Mouse (Mus musculus) intestine, embryonic 15.5 days (tissue): Measurements from ENCODE around the gene Pla2g4a. TPM values are rescaled to one million over a fixed set of nuclear protein-coding genes. Genes with fewer than 3 reads are reported as not detected.

ENCODE experiments used
- ATAC-seq: fragments of 200-750 bp; cut with Nextera tagmentation; 2 replicates; pipeline ENCODE4 v1.8.0; 2017; ENCODE audit warnings: moderate TSS enrichment, moderate library complexity
- H3K27ac ChIP-seq: fragments of 300-500 bp; sonication (generic); 2 replicates; pipeline ENCODE4 v1.5.1; 2015; ENCODE audit warnings: mild to moderate bottlenecking, inconsistent platforms
- H3K27me3 ChIP-seq: fragments of 300-500 bp; sonication (generic); replicated peaks from 2 replicates; pipeline ENCODE4 v1.6.1; 2015; ENCODE audit warnings: inconsistent platforms
- H3K36me3 ChIP-seq: fragments of 300-500 bp; sonication (generic); 2 replicates; pipeline ENCODE4 v1.6.1; 2015; ENCODE audit warnings: inconsistent platforms
- H3K4me1 ChIP-seq: fragments of 300-500 bp; sonication (generic); replicated peaks from 2 replicates; pipeline ENCODE4 v1.6.1; 2015; ENCODE audit warnings: inconsistent platforms
- H3K4me2 ChIP-seq: fragments of 300-500 bp; sonication (generic); replicated peaks from 2 replicates; pipeline ENCODE4 v1.6.1; 2015; ENCODE audit warnings: mild to moderate bottlenecking, inconsistent platforms
- H3K4me3 ChIP-seq: fragments of 300-500 bp; sonication (generic); replicated peaks from 2 replicates; pipeline ENCODE4 v1.5.1; 2015; ENCODE audit warnings: inconsistent platforms
- H3K9ac ChIP-seq: fragments of 300-500 bp; sonication (generic); 2 replicates; pipeline ENCODE4 v1.6.1; 2015; ENCODE audit warnings: inconsistent platforms
- H3K9me3 ChIP-seq: fragments of 300-500 bp; sonication (generic); 2 replicates; pipeline ENCODE4 v1.6.1; 2016; ENCODE audit warnings: inconsistent platforms
- WGBS: fragments of 180-500 bp; shearing (Covaris S2); methylation state at CpG from one replicate; pipeline ENCODE4 v1.1.7; 2015; 5-methylcytosine and 5-hydroxymethylcytosine counted together
- polyA plus RNA-seq: library from polyadenylated mRNA; unstranded; fragments of >200 nt; fragmentation: Nextera tagmentation; extraction: Ambion mirVana; gene quantifications from 2 replicates; pipeline ENCODE4 v1.2.1, GENCODE M21; 2015

Gene Pla2g4a
- polyA plus RNA-seq, 1 experiment from 2014 or later = 39.5 TPM

DNA sequence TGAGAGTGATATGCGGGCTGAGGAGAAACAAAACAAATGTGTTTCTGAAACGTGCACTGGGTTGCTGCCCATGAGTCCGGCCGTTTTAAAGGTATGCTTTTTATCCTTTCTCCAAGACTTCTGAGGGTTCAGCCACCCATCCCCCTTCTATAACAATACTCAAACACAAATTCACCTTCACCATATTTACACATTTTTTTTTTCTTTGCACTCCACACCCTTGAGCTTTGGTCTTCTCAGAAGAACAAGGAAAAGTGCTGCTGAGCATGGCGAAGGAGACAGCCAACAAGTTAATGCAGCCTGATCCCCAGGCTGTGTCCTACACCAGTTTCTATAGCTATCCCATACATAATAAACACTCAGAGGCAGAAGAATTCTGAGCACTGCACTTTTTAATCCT, 39.8 kb downstream of the Pla2g4a start:
- no peak overlapping the region for H3K9ac ChIP-seq
- H3K36me3 ChIP-seq = no peaks in the 10 kb centered on the region
- no peak overlapping the region for H3K27ac ChIP-seq
- no peaks in the 10 kb centered on the region for H3K27me3 ChIP-seq
- H3K9me3 ChIP-seq = no peaks in the 10 kb centered on the region
- WGBS = 77% methylated on average over 5 of the region's 5 CpGs
- no peak overlapping the region for H3K4me3 ChIP-seq
- no peaks in the 10 kb centered on the region for H3K4me1 ChIP-seq
- 0 out of 2 replicates have a peak, but pooled peaks have one; percentile 28 for ATAC-seq
- no peak overlapping the region for H3K4me2 ChIP-seq

- H3K9me3 ChIP-seq = no peaks in the 10 kb centered on the region
- H3K36me3 ChIP-seq = no peaks in the 10 kb centered on the region
- H3K4me2 ChIP-seq = no peak overlapping the region
- ATAC-seq = no peak
- no peak overlapping the region for H3K9ac ChIP-seq
- H3K4me3 ChIP-seq = no peak overlapping the region
- H3K27ac ChIP-seq = no peak overlapping the region
- 89% methylated on average over 7 of the region's 7 CpGs for WGBS
- no peaks in the 10 kb centered on the region for H3K4me1 ChIP-seq
- H3K27me3 ChIP-seq = no peaks in the 10 kb centered on the region
Measured at GRCm38 (mm10) chr1:149919301-149919700, 41.8 kb downstream of the Pla2g4a start.

DNA sequence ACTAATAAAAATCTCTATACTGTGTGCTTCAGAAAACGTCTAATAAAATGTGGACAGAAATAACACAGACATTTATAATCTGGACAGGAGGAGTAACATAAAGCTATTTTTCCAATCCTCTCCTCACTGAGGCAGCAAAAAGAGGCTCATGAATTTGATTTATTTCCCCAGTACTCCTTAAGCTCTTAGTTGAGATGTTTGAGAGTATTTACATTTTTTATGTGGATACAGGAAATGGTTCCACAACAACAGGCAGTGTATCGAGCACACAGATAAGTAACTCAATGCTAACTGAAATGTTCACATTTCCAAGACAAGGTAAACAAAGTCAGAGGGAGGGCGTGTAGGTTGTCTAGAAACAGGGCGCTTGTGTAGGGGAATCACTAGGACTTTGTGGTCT, 48.1 kb downstream of the Pla2g4a start:
- H3K27ac ChIP-seq = no peak overlapping the region
- 25% methylated on average over 4 of the region's 4 CpGs for WGBS

DNA sequence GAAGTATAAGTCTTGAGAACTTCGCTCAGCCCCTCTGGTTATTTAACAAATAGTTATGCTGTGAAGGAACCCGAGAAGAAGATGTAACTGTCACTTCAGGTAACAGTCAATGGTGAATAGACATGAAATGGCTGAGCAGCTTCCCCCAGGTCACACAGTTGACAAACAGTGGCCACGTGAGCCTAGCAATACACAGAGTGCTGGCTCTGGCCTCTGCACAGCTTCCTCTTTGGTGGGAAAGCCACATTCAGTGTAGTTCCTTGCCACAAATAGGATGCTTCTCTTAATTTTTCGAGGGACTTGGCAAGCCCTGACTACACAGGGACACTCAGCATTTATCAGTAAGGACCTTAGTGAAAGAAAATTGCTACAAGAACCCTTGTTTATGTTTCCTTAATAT, 50.0 kb downstream of the Pla2g4a start:
- Histone ChIP-seq H3K4me1 (no peaks in the 10 kb centered on the region), H3K4me2 (no peak overlapping the region), H3K4me3 (no peak overlapping the region), H3K27me3 (no peaks in the 10 kb centered on the region), H3K27ac (no peak overlapping the region), H3K9ac (no peak overlapping the region), H3K9me3 (no peaks in the 10 kb centered on the region), H3K36me3 (no peaks in the 10 kb centered on the region)
- WGBS = 65% methylated on average over 4 of the region's 4 CpGs
- no peak for ATAC-seq

More for the DNA sequence above, 48.1 kb downstream of the Pla2g4a start:
- Histone ChIP-seq H3K9ac (no peak overlapping the region), H3K4me1 (no peaks in the 10 kb centered on the region), H3K36me3 (no peaks in the 10 kb centered on the region), H3K27me3 (no peaks in the 10 kb centered on the region), H3K9me3 (no peaks in the 10 kb centered on the region), H3K4me3 (no peak overlapping the region), H3K4me2 (no peak overlapping the region)
- ATAC-seq = 0 out of 2 replicates have a peak, but pooled peaks have one; percentile 28

DNA sequence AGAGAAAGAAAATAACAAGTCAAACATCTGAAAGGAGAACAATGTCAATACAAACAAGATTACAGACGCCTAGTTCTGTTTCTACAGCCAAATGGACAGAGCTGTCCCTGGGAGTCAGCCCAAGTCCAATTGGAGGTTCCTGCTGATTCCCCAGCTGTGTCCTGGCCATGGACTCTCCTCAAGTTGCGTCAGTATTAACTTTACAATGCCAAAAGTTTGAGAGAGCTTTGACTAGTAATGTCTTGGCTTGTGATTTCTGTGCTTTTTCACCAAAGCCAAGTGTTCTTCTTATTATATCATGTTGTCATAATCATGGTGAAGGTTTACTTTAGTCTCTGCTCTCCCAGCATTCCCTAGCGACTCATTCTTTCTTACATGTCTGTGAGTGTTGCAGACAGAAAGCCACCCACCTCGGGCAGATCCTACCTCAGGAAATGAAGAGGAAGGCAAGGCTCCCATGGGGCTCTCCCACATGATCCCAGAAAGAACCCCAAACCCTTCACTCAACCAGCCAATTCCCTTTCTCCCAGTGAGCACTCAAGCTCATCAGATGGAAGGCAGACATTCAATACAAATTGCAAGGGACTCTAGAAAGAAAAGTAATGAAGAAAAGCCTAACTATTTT, 63.0 kb downstream of the Pla2g4a start:
- Histone ChIP-seq H3K9me3 (no peaks in the 10 kb centered on the region), H3K27me3 (no peaks in the 10 kb centered on the region), H3K36me3 (no peaks in the 10 kb centered on the region), H3K9ac (no peak overlapping the region), H3K27ac (no peak overlapping the region), H3K4me2 (no peak overlapping the region), H3K4me1 (no peaks in the 10 kb centered on the region), H3K4me3 (no peak overlapping the region)
- no peak for ATAC-seq
- WGBS = 88% methylated on average over 4 of the region's 4 CpGs

DNA sequence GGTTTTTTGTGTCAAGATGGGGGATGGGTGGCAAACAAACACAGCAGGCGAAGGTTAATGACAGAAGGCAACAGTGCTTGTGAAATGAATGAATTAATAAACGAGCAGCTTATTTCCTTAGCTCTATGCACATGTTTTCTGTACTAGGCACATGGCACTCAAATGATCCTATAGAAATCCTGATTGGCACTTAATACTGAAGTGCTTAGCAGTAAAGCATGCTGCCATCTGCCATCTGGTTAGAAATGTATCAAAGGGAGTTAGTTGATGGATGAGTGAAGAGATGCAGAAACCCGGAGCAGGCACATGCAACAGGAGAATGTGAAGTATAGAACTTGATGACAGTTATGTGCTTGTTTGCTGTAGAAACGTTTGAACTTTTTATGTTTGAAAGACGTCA, 64.5 kb downstream of the Pla2g4a start:
- H3K9ac ChIP-seq = no peak overlapping the region
- no peak overlapping the region for H3K4me3 ChIP-seq
- H3K27me3 ChIP-seq = no peaks in the 10 kb centered on the region
- 52% methylated on average over 5 of the region's 5 CpGs for WGBS
- no peak for ATAC-seq
- no peak overlapping the region for H3K27ac ChIP-seq
- H3K4me2 ChIP-seq = no peak overlapping the region
- H3K36me3 ChIP-seq = no peaks in the 10 kb centered on the region
- no peaks in the 10 kb centered on the region for H3K4me1 ChIP-seq
- H3K9me3 ChIP-seq = no peaks in the 10 kb centered on the region

DNA sequence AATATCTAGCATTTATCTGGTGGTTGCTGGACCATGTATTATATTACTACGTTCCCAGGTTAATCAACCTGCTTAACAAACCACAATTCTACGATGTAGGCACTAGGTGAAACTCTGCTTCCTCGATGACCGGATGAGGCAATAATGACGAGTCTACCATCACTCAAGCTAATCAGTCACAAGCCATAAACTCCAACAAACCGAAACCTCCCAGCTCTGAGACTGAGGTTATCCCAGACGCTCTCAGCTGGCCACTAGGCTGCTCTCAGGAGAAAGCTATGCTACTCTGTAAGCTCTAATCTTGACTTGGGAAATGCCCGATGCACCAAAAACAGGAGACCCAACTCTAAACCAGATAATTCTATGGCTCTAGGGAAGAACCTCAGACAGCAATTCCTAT, 66.2 kb downstream of the Pla2g4a start:
- ATAC-seq = no peak
- Histone ChIP-seq H3K4me1 (no peaks in the 10 kb centered on the region), H3K9ac (no peak overlapping the region), H3K4me2 (no peak overlapping the region), H3K36me3 (no peaks in the 10 kb centered on the region), H3K27ac (no peak overlapping the region), H3K4me3 (no peak overlapping the region), H3K9me3 (no peaks in the 10 kb centered on the region), H3K27me3 (no peaks in the 10 kb centered on the region)
- WGBS = 88% methylated on average over 8 of the region's 8 CpGs

- Histone ChIP-seq H3K27ac (no peak overlapping the region), H3K4me1 (no peaks in the 10 kb centered on the region), H3K4me2 (no peak overlapping the region), H3K36me3 (no peaks in the 10 kb centered on the region), H3K27me3 (no peaks in the 10 kb centered on the region), H3K4me3 (no peak overlapping the region), H3K9ac (no peak overlapping the region), H3K9me3 (no peaks in the 10 kb centered on the region)
- ATAC-seq = no peak
- 81% methylated on average over 2 of the region's 2 CpGs for WGBS
Measured at GRCm38 (mm10) chr1:149893903-149894302, 67.2 kb downstream of the Pla2g4a start.

- no peak overlapping the region for H3K4me3 ChIP-seq
- H3K27me3 ChIP-seq = no peaks in the 10 kb centered on the region
- no peaks in the 10 kb centered on the region for H3K9me3 ChIP-seq
- no peak overlapping the region for H3K4me2 ChIP-seq
- ATAC-seq = no peak
- H3K9ac ChIP-seq = no peak overlapping the region
- H3K27ac ChIP-seq = no peak overlapping the region
- no peaks in the 10 kb centered on the region for H3K36me3 ChIP-seq
- 67% methylated on average over 5 of the region's 5 CpGs for WGBS
- no peaks in the 10 kb centered on the region for H3K4me1 ChIP-seq
Measured at GRCm38 (mm10) chr1:149891057-149891456, 70.0 kb downstream of the Pla2g4a start.

DNA sequence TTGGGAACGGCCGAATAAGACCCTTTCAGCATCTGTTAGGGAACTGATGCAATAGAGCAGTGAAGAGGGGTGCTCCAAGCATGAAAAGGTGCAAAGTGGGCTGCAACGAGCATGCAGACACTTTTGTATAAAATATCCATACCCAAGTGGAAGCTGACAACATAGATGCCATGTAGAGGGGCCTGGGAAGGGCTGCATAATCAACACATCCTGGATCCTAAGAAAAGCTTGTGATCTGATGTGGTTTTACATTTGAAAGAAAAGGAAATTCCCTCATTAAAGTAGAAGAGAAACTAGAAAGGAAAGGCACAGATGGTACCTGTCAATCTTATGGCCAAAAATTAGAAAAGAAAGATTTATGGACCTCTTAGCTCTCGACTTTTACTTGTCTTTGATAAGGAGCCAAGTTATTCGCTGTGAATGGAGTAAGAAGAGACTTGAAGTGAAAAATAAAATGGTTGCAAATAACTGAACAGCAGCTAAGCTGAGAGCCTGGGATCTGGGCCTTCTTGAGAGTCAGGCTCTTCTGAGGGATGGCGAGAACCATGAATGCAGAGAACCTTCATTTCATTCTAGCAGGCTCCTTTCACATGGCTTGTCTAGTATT, 78.6 kb downstream of the Pla2g4a start:
- WGBS = 60% methylated on average over 6 of the region's 6 CpGs

DNA sequence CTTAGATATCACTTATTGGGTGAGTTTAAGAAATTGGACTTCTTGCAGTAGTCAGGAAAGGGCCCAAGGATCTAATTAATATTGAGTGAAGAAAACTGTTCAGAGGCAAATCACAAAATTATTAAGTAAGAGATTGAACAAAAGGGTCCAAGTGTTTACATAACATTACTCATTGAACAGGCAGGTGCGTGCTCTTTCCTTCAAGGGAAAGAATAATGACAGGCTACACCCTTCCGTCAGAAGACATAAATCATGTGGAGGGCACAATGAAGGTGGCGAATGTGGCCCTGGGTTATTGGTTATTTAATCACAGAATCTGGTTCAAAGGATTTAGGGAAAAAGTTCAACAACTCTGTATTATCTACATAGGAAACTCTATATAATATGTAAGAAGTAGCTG, 82.9 kb downstream of the Pla2g4a start:
- no peak overlapping the region for H3K9ac ChIP-seq
- no peaks in the 10 kb centered on the region for H3K27me3 ChIP-seq
- no peak overlapping the region for H3K4me3 ChIP-seq
- H3K9me3 ChIP-seq = no peaks in the 10 kb centered on the region
- H3K27ac ChIP-seq = no peak overlapping the region
- no peaks in the 10 kb centered on the region for H3K36me3 ChIP-seq
- no peaks in the 10 kb centered on the region for H3K4me1 ChIP-seq
- WGBS = 69% methylated on average over 3 of the region's 3 CpGs
- no peak overlapping the region for H3K4me2 ChIP-seq
- ATAC-seq = no peak

More for the DNA sequence above, 78.6 kb downstream of the Pla2g4a start:
- Histone ChIP-seq H3K4me3 (no peak overlapping the region), H3K27me3 (no peaks in the 10 kb centered on the region), H3K9ac (no peak overlapping the region), H3K36me3 (no peaks in the 10 kb centered on the region), H3K4me1 (no peaks in the 10 kb centered on the region), H3K9me3 (no peaks in the 10 kb centered on the region), H3K27ac (no peak overlapping the region), H3K4me2 (no peak overlapping the region)
- ATAC-seq = no peak

- WGBS = 74% methylated on average over 3 of the region's 3 CpGs
- no peaks in the 10 kb centered on the region for H3K4me1 ChIP-seq
- no peak for ATAC-seq
- no peak overlapping the region for H3K4me2 ChIP-seq
- no peak overlapping the region for H3K27ac ChIP-seq
- no peaks in the 10 kb centered on the region for H3K36me3 ChIP-seq
- no peaks in the 10 kb centered on the region for H3K9me3 ChIP-seq
- H3K9ac ChIP-seq = no peak overlapping the region
- H3K27me3 ChIP-seq = no peaks in the 10 kb centered on the region
- no peak overlapping the region for H3K4me3 ChIP-seq
Measured at GRCm38 (mm10) chr1:149876502-149876901, 84.6 kb downstream of the Pla2g4a start.

DNA sequence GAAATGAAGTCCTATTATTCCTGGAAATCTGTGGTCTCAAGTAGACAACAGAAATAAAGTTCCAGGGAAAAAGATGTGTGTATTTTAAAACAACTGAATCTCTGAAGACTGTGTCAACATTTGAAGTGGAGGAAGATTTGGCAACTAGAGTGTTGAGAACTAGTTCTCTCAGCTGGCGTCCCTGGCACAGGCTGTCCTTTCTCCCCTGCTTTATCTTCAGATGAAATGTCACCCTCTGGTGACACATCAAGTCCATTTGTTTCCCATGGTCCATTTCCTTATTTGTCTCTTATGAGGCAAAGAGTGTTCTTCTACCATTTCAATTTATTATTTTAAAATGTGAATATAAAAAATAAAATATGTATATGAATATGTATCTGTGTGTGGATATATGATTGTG, 89.5 kb downstream of the Pla2g4a start:
- Histone ChIP-seq H3K4me3 (no peak overlapping the region), H3K9me3 (no peaks in the 10 kb centered on the region), H3K4me2 (no peak overlapping the region), H3K9ac (no peak overlapping the region), H3K4me1 (no peaks in the 10 kb centered on the region), H3K27ac (no peak overlapping the region), H3K36me3 (no peaks in the 10 kb centered on the region), H3K27me3 (no peaks in the 10 kb centered on the region)
- no peak for ATAC-seq
- 89% methylated on average over 1 of the region's 1 CpGs for WGBS
